Mouse (Mus musculus) forebrain, embryonic 12.5 days (tissue): ENCODE data around the gene Qprt. TPM values are rescaled to one million over a fixed set of nuclear protein-coding genes. Genes with fewer than 3 reads are reported as not detected.

Experiments
- ATAC-seq: fragments of 200-750 bp; cut with Nextera tagmentation; 2 replicates; pipeline ENCODE4 v1.8.0; 2017; ENCODE audit warnings: moderate TSS enrichment; ENCODE audit not compliant: low FRiP score
- H3K27ac ChIP-seq: fragments of 300-500 bp; sonication (generic); 2 replicates; pipeline ENCODE4 v1.5.1; 2016; ENCODE audit warnings: mild to moderate bottlenecking
- H3K27me3 ChIP-seq: fragments of 300-500 bp; sonication (generic); 2 replicates; pipeline ENCODE4 v1.6.1; 2016; ENCODE audit warnings: mild to moderate bottlenecking
- H3K36me3 ChIP-seq: fragments of 300-500 bp; sonication (generic); replicated peaks from 2 replicates; pipeline ENCODE4 v1.6.1; 2016; ENCODE audit warnings: mild to moderate bottlenecking
- H3K4me1 ChIP-seq: fragments of 300-500 bp; sonication (generic); 2 replicates; pipeline ENCODE4 v1.6.1; 2016
- H3K4me2 ChIP-seq: fragments of 300-500 bp; sonication (generic); 2 replicates; pipeline ENCODE4 v1.6.1; 2016; ENCODE audit warnings: mild to moderate bottlenecking, moderate library complexity
- H3K4me3 ChIP-seq: fragments of 300-500 bp; sonication (generic); replicated peaks from 2 replicates; pipeline ENCODE4 v1.5.1; 2016; ENCODE audit warnings: mild to moderate bottlenecking
- H3K9ac ChIP-seq: fragments of 300-500 bp; sonication (generic); 2 replicates; pipeline ENCODE4 v1.6.1; 2016; ENCODE audit warnings: mild to moderate bottlenecking
- H3K9me3 ChIP-seq: fragments of 300-500 bp; sonication (generic); 2 replicates; pipeline ENCODE4 v1.6.1; 2016
- WGBS: fragments of 180-500 bp; shearing (Covaris S2); methylation state at CpG from one replicate; pipeline ENCODE4 v1.1.7; 2016; 5-methylcytosine and 5-hydroxymethylcytosine counted together
- polyA plus RNA-seq: library from polyadenylated mRNA; unstranded; fragments of >200 nt; fragmentation: Nextera tagmentation; extraction: Ambion mirVana; gene quantifications from 2 replicates; pipeline ENCODE4 v1.2.1, GENCODE M21; 2016

The Qprt gene
- polyA plus RNA-seq, 1 experiment from 2014 or later = 2.4 TPM

GRCm38 (mm10) chr7:127065538-127065937, 56.5 kb downstream of the Qprt start:
- no peak overlapping the region for H3K27ac ChIP-seq
- H3K4me1 ChIP-seq = no peaks in the 10 kb centered on the region
- H3K4me2 ChIP-seq = no peak overlapping the region
- H3K4me3 ChIP-seq = no peak overlapping the region
- no peaks in the 10 kb centered on the region for H3K9me3 ChIP-seq
- no peak overlapping the region for H3K9ac ChIP-seq
- ATAC-seq = no peak
- WGBS = 89% methylated on average over 6 of the region's 6 CpGs
- H3K36me3 ChIP-seq = no peaks in the 10 kb centered on the region
- H3K27me3 ChIP-seq = no peaks in the 10 kb centered on the region

Other genes with a start within 250 kb of the Qprt start
- gene Taok2, start 237.5 kb downstream of the Qprt start, polyA plus RNA-seq = 60.9 and 65.4 TPM in 2 replicates
- 23.0 and 25.3 TPM in 2 replicates for gene Tmem219, start 199.3 kb downstream of the Qprt start, polyA plus RNA-seq
- 45.3 and 46.4 TPM in 2 replicates for gene Kctd13, start 193.3 kb downstream of the Qprt start, polyA plus RNA-seq
- 1.5 TPM in 2 replicates for gene Asphd1, start 172.6 kb downstream of the Qprt start, polyA plus RNA-seq
- gene Sez6l2, start 171.7 kb downstream of the Qprt start, polyA plus RNA-seq = 8.6 and 10.5 TPM in 2 replicates
- gene Cdipt, start 146.3 kb downstream of the Qprt start, polyA plus RNA-seq = 78.9 and 79.6 TPM in 2 replicates
- 0.86 and 2.0 TPM in 2 replicates for gene Cdiptos, start 146.1 kb downstream of the Qprt start, polyA plus RNA-seq
- gene Mvp, start 107.6 kb downstream of the Qprt start, polyA plus RNA-seq = 4.2 and 4.6 TPM in 2 replicates
- 0.38 and 0.56 TPM in 2 replicates for gene Pagr1b, start 105.7 kb downstream of the Qprt start, polyA plus RNA-seq
- gene Pagr1a, start 104.9 kb downstream of the Qprt start, polyA plus RNA-seq = 51.4 and 66.8 TPM in 2 replicates
- 53.3 and 75.4 TPM in 2 replicates for gene Gm42742, start 101.1 kb downstream of the Qprt start, polyA plus RNA-seq
- 5.0 and 6.5 TPM in 2 replicates for gene Prrt2, start 101.0 kb downstream of the Qprt start, polyA plus RNA-seq
- 95.2 and 113 TPM in 2 replicates for gene Maz, start 95.2 kb downstream of the Qprt start, polyA plus RNA-seq
- gene Kif22, start 79.8 kb downstream of the Qprt start, polyA plus RNA-seq = 163 and 170 TPM in 2 replicates
- not detected in 2 replicates for gene Zg16, start 34.9 kb downstream of the Qprt start, polyA plus RNA-seq
- gene AI467606, start 30.9 kb downstream of the Qprt start, polyA plus RNA-seq = 0.88 and 0.91 TPM in 2 replicates
- 0.23 TPM in 1 of 2 replicates, not detected in the other for gene Spn, start 15.6 kb upstream of the Qprt start, polyA plus RNA-seq
- 104 and 108 TPM in 2 replicates for gene Cd2bp2, start 73.8 kb upstream of the Qprt start, polyA plus RNA-seq
- 30.8 and 34.3 TPM in 2 replicates for gene Tbc1d10b, start 86.2 kb upstream of the Qprt start, polyA plus RNA-seq
- 9.2 and 10.1 TPM in 2 replicates for gene Mylpf, start 86.7 kb upstream of the Qprt start, polyA plus RNA-seq
- gene Zfp553, start 110.8 kb upstream of the Qprt start, polyA plus RNA-seq = 77.6 and 80.2 TPM in 2 replicates
- 42.6 and 43.4 TPM in 2 replicates for gene Sept1, start 110.9 kb upstream of the Qprt start, polyA plus RNA-seq
- gene Zfp771, start 122.0 kb upstream of the Qprt start, polyA plus RNA-seq = 53.3 and 60.3 TPM in 2 replicates
- 208 and 224 TPM in 2 replicates for gene Dctpp1, start 138.5 kb upstream of the Qprt start, polyA plus RNA-seq
- gene Sephs2, start 151.8 kb upstream of the Qprt start, polyA plus RNA-seq = 73.7 and 81.6 TPM in 2 replicates
- 0.26 and 0.47 TPM in 2 replicates for gene Itgal, start 174.0 kb upstream of the Qprt start, polyA plus RNA-seq
- gene Zfp768, start 223.4 kb upstream of the Qprt start, polyA plus RNA-seq = 16.3 and 18.4 TPM in 2 replicates